ENCODE assay signal across 9 mouse cellular contexts in genomic region chr13:97071626-97072241, GRCm38 (mm10). TPM values are rescaled to one million over a fixed set of nuclear protein-coding genes. Genes with fewer than 3 reads are reported as not detected.
DNase-seq lines count a peak whose midpoint lies in the region; ATAC-seq lines count a peak whose summit lies in the region.
"Had no signal": no experiment of that assay in that cellular context is flagged by ENCODE, and none has a peak within 500 bp of the region (broad histone marks: within the 10 kb centered on the region; RNA-seq: fewer than 3 reads in every experiment).

No protein-coding gene starts in this region.

- no peak overlapping the region for H3K27ac ChIP-seq in kidney, embryonic 14.5 days (ENCODE audit: low read depth, low read length)
- H3K27ac ChIP-seq in forebrain, embryonic 15.5 days (replicated peaks) = peak overlapping the region; percentile 85
- H3K27ac ChIP-seq in intestine, embryonic 15.5 days = no peak overlapping the region
- H3K27ac ChIP-seq in liver, embryonic 11.5 days (ENCODE audit: low read depth, low read length) = peak overlapping the region; percentile 84
- H3K27ac ChIP-seq: macrophage had no signal

- H3K4me1 ChIP-seq in kidney, embryonic 14.5 days (ENCODE audit: control insufficient read depth, insufficient read depth, low read length) = no peaks in the 10 kb centered on the region
- 0 out of 2 replicates have a peak, but pooled peaks cover 4% of the 10 kb centered on the region for H3K4me1 ChIP-seq in forebrain, embryonic 15.5 days
- H3K4me1 ChIP-seq in intestine, embryonic 15.5 days (replicated peaks) = peaks cover 5% of the 10 kb centered on the region; the same call in 1 of the 2 replicates
- H3K4me1 ChIP-seq in liver, embryonic 11.5 days (replicated peaks; ENCODE audit: control insufficient read depth, insufficient read depth, low read length) = peaks cover 4% of the 10 kb centered on the region; the same call in 1 of the 2 replicates

- H3K4me3 ChIP-seq in kidney, embryonic 14.5 days (ENCODE audit: low read length) = peak overlapping the region; percentile 83
- peak overlapping the region; percentile 97 for H3K4me3 ChIP-seq in forebrain, embryonic 15.5 days
- H3K4me3 ChIP-seq in intestine, embryonic 15.5 days (replicated peaks) = peak overlapping the region; percentile 82
- peak overlapping the region; percentile 90 for H3K4me3 ChIP-seq in liver, embryonic 11.5 days (ENCODE audit: low read depth, low read length)

- under 1% methylated on average over 57 of the region's 76 CpGs for WGBS in kidney, embryonic 14.5 days
- 0% methylated on average over 54 of the region's 76 CpGs for WGBS in forebrain, embryonic 15.5 days
- under 1% methylated on average over 59 of the region's 76 CpGs for whole genome bisulfite sequencing in intestine, embryonic 15.5 days
- WGBS in liver, embryonic 11.5 days = under 1% methylated on average over 67 of the region's 76 CpGs

- H3K9me3 ChIP-seq in kidney, embryonic 14.5 days (ENCODE audit: control insufficient read depth, low read length) = no peaks in the 10 kb centered on the region
- H3K9me3 ChIP-seq in forebrain, embryonic 15.5 days = no peaks in the 10 kb centered on the region
- no peaks in the 10 kb centered on the region for H3K9me3 ChIP-seq in intestine, embryonic 15.5 days
- no peaks in the 10 kb centered on the region for H3K9me3 ChIP-seq in liver, embryonic 11.5 days (ENCODE audit: control insufficient read depth, low read length)

- no peak for DNase-seq in kidney, adult 11 months
- DNase-seq in liver, embryonic 11.5 days (ENCODE audit: low spot score) = peak; percentile 69
- DNase-seq in right cerebral cortex, adult 18-20 months = peak; percentile 50
- no peak for DNase-seq in gastrocnemius, postnatal 25 days

- H3K9ac ChIP-seq in kidney, embryonic 14.5 days (ENCODE audit: low read depth, low read length) = peak overlapping the region; percentile 78
- peak overlapping the region; percentile 81 for H3K9ac ChIP-seq in forebrain, embryonic 15.5 days (replicated peaks)
- peak overlapping the region; percentile 57 for H3K9ac ChIP-seq in intestine, embryonic 15.5 days
- H3K9ac ChIP-seq in liver, embryonic 11.5 days (ENCODE audit: low read depth, low read length) = peak overlapping the region; percentile 91

- no peaks in the 10 kb centered on the region for H3K36me3 ChIP-seq in kidney, embryonic 14.5 days (ENCODE audit: control insufficient read depth, insufficient read depth, low read length)
- no peaks in the 10 kb centered on the region for H3K36me3 ChIP-seq in forebrain, embryonic 15.5 days
- H3K36me3 ChIP-seq in intestine, embryonic 15.5 days = no peaks in the 10 kb centered on the region
- H3K36me3 ChIP-seq in liver, embryonic 11.5 days (ENCODE audit: control insufficient read depth, insufficient read depth, low read length) = no peaks in the 10 kb centered on the region

- H3K27me3 ChIP-seq in kidney, embryonic 14.5 days (ENCODE audit: control insufficient read depth, insufficient read depth, low read length) = peaks cover 13% of the 10 kb centered on the region
- peaks cover 5% of the 10 kb centered on the region; the same call in 1 of the 2 replicates for H3K27me3 ChIP-seq in forebrain, embryonic 15.5 days
- no peaks in the 10 kb centered on the region; the same call in 1 of the 2 replicates for H3K27me3 ChIP-seq in intestine, embryonic 15.5 days (replicated peaks)
- H3K27me3 ChIP-seq in liver, embryonic 11.5 days (replicated peaks; ENCODE audit: control insufficient read depth, insufficient read depth, low read length) = no peaks in the 10 kb centered on the region; the same call in 1 of the 2 replicates

- peak; percentile 81 for ATAC-seq in kidney, embryonic 14.5 days (ENCODE audit: low FRiP score, low TSS enrichment)
- ATAC-seq in cerebellum, adult (ENCODE audit: insufficient number of reproducible peaks, low FRiP score, low TSS enrichment) = peak; percentile 72
- peak; percentile 86 for ATAC-seq in forebrain, embryonic 15.5 days (replicated peaks)
- peak; percentile 71 for ATAC-seq in intestine, embryonic 15.5 days
- ATAC-seq in liver, embryonic 11.5 days (replicated peaks; ENCODE audit: low FRiP score) = peak; percentile 62

- peak overlapping the region; percentile 97 for H3K4me2 ChIP-seq in kidney, embryonic 14.5 days (replicated peaks; ENCODE audit: low read depth, low read length)
- H3K4me2 ChIP-seq in forebrain, embryonic 15.5 days (replicated peaks) = peak overlapping the region; percentile 91
- H3K4me2 ChIP-seq in intestine, embryonic 15.5 days (replicated peaks) = peak overlapping the region; percentile 98
- H3K4me2 ChIP-seq in liver, embryonic 11.5 days = peak overlapping the region; percentile 89

RNA-seq across cellular contexts. Expression of gene Fam169a, which starts 4.6 kb away (rescaled TPM):
- 2.7 and 4.7 TPM in 2 replicates for polyA plus RNA-seq in kidney, embryonic 14.5 days (2014; fragmentation: Nextera tagmentation; extraction: Ambion mirVana)
- 14.4 and 15.1 TPM in 2 replicates for polyA plus RNA-seq in forebrain, embryonic 15.5 days (2015; fragmentation: Nextera tagmentation; extraction: Ambion mirVana)
- polyA plus RNA-seq in intestine, embryonic 15.5 days (2015; fragmentation: Nextera tagmentation; extraction: Ambion mirVana) = 2.1 and 2.4 TPM in 2 replicates
- polyA plus RNA-seq in liver, embryonic 11.5 days (2014; fragmentation: Nextera tagmentation; extraction: Ambion mirVana) = 8.9 and 10.0 TPM in 2 replicates
- total RNA-seq in gastrocnemius, postnatal 25 days (2021) = not detected

RNA-seq across cellular contexts. Expression of gene Gm6169, which starts 27.3 kb away (rescaled TPM):
- polyA plus RNA-seq in kidney, embryonic 14.5 days (2014; fragmentation: Nextera tagmentation; extraction: Ambion mirVana) = 3.6 and 3.8 TPM in 2 replicates
- polyA plus RNA-seq in forebrain, embryonic 15.5 days (2015; fragmentation: Nextera tagmentation; extraction: Ambion mirVana) = 0.92 and 1.5 TPM in 2 replicates
- polyA plus RNA-seq in intestine, embryonic 15.5 days (2015; fragmentation: Nextera tagmentation; extraction: Ambion mirVana) = 3.8 and 3.9 TPM in 2 replicates
- polyA plus RNA-seq in liver, embryonic 11.5 days (2014; fragmentation: Nextera tagmentation; extraction: Ambion mirVana) = 1.9 and 2.0 TPM in 2 replicates
- 1 to 10 TPM in 1 of 2 experiments, not detected in 1; 7.6 TPM for total RNA-seq in gastrocnemius, postnatal 25 days (2021)

RNA-seq across cellular contexts. Expression of gene 1700029F12Rik, which starts 37.6 kb away (rescaled TPM):
- not detected in 2 replicates for polyA plus RNA-seq in kidney, embryonic 14.5 days (2014; fragmentation: Nextera tagmentation; extraction: Ambion mirVana)
- polyA plus RNA-seq in forebrain, embryonic 15.5 days (2015; fragmentation: Nextera tagmentation; extraction: Ambion mirVana) = not detected in 2 replicates
- not detected in 2 replicates for polyA plus RNA-seq in intestine, embryonic 15.5 days (2015; fragmentation: Nextera tagmentation; extraction: Ambion mirVana)
- not detected in 2 replicates for polyA plus RNA-seq in liver, embryonic 11.5 days (2014; fragmentation: Nextera tagmentation; extraction: Ambion mirVana)
- total RNA-seq in gastrocnemius, postnatal 25 days (2021) = not detected
- polyA plus RNA-seq: macrophage had no signal

Comparison
In these comparisons a context has a peak if more than half of its experiments do, and no peak if none do; other contexts are left out.
1. H3K27ac ChIP-seq: peak in forebrain, embryonic 15.5 days (single experiment) and liver, embryonic 11.5 days (single experiment); none in kidney, embryonic 14.5 days (single experiment) and intestine, embryonic 15.5 days (single experiment).
2. DNase-seq: peak in liver, embryonic 11.5 days (single experiment) and right cerebral cortex, adult 18-20 months (single experiment); none in kidney, adult 11 months (single experiment) and gastrocnemius, postnatal 25 days (single experiment).
3. Peak in every context shown above with its lines, with median percentiles within 50 percentile points of each other: ATAC-seq, H3K4me2 ChIP-seq, H3K4me3 ChIP-seq and H3K9ac ChIP-seq.